In genomic region chr12:3098175-3098574, GRCm38 (mm10) we compare ENCODE assay signal across 8 mouse cellular contexts.
DNase-seq lines count a peak whose midpoint lies in the region; ATAC-seq and TF ChIP-seq lines count a peak whose summit lies in the region.
"Not testable (repeated sequence)": the region's sequence is repeated elsewhere in the genome, so short reads cannot be mapped to it uniquely, and the experiment has no call there.

No protein-coding gene starts in this region.

- H3K27me3 ChIP-seq in embryonic facial prominence, embryonic 15.5 days; heart, adult 2 months (ENCODE audit: control insufficient read depth, insufficient read depth, low read length); kidney, embryonic 14.5 days (ENCODE audit: control insufficient read depth, insufficient read depth, low read length); stomach, postnatal 0 days (ENCODE audit: control insufficient read depth, insufficient read depth, low read length): not testable (repeated sequence)

- TF ChIP-seq POLR2A in heart, adult 2 months (IDR thresholded peaks at IDR 0.05; ENCODE audit: insufficient read depth, low read depth, low read length): not testable (repeated sequence)

- intact Hi-C loops in heart, adult 2 months (cut with DNase I): loop anchor here (2.0 kb wide), 2 partner anchors 261 to 293 kb away; no protein-coding TSS in a partner anchor
- intact Hi-C loops in left cerebral cortex, postnatal 36 days (cut with DNase I): not testable (repeated sequence)

- TF ChIP-seq CTCF in heart, adult 2 months (IDR thresholded peaks at IDR 0.05): peak; percentile 71
- peak; percentile 49 for TF ChIP-seq CTCF in stomach, postnatal 0 days (IDR thresholded peaks at IDR 0.05; ENCODE audit: low read depth)

- not testable (repeated sequence) for H3K4me2 ChIP-seq in embryonic facial prominence, embryonic 15.5 days (replicated peaks); kidney, embryonic 14.5 days (replicated peaks; ENCODE audit: low read depth, low read length); stomach, postnatal 0 days (replicated peaks; ENCODE audit: low read depth)

- H3K4me3 ChIP-seq in embryonic facial prominence, embryonic 15.5 days (replicated peaks); heart, adult 2 months; kidney, embryonic 14.5 days (ENCODE audit: low read length); stomach, postnatal 0 days (ENCODE audit: low read depth, low read length): not testable (repeated sequence)

- DNase-seq in CD4-positive helper T cell, adult 2 months (ENCODE audit: low read depth, low spot score): peak; percentile 24
- peak; percentile 16 for DNase-seq in adrenal gland, postnatal 25 days
- peak; percentile 34 to 53 for DNase-seq in heart, adult 2 months
- peak; percentile 18 to 36 for DNase-seq in left cerebral cortex, postnatal 36 days (ENCODE audit: low spot score in 2 of 2)
- not testable (repeated sequence) for DNase-seq in stomach, postnatal 0 days (ENCODE audit: low spot score)

- not testable (repeated sequence) for TF ChIP-seq EP300 in heart, adult 2 months (IDR thresholded peaks at IDR 0.05; ENCODE audit: insufficient read depth, low read depth, low read length); stomach, postnatal 0 days (optimal IDR thresholded peaks at IDR 0.05)

- not testable (repeated sequence) for H3K9me3 ChIP-seq in embryonic facial prominence, embryonic 15.5 days (replicated peaks); kidney, embryonic 14.5 days (ENCODE audit: control insufficient read depth, low read length); stomach, postnatal 0 days (ENCODE audit: control insufficient read depth, low read length)

- WGBS in embryonic facial prominence, embryonic 15.5 days: 18% methylated on average over 2 of the region's 2 CpGs
- WGBS in heart, adult 2 months: 19% methylated on average over 2 of the region's 2 CpGs
- 21% methylated on average over 2 of the region's 2 CpGs for WGBS in kidney, embryonic 14.5 days
- 37% methylated on average over 2 of the region's 2 CpGs for WGBS in stomach, postnatal 0 days

- H3K79me2 ChIP-seq in heart, adult 2 months (replicated peaks; ENCODE audit: control insufficient read depth, insufficient read depth, low read length): not testable (repeated sequence)

- not testable (repeated sequence) for H3K27ac ChIP-seq in embryonic facial prominence, embryonic 15.5 days (replicated peaks); heart, adult 2 months; kidney, embryonic 14.5 days (ENCODE audit: low read depth, low read length); stomach, postnatal 0 days (replicated peaks)

- 0 out of 2 replicates have a peak, but pooled peaks have one; percentile 54 for ATAC-seq in embryonic facial prominence, embryonic 15.5 days (ENCODE audit: insufficient number of reproducible peaks, low FRiP score, low TSS enrichment, low read depth)
- 0 out of 2 replicates have a peak, but pooled peaks have one; percentile 39 for ATAC-seq in kidney, embryonic 14.5 days (ENCODE audit: low FRiP score, low TSS enrichment)
- ATAC-seq in monocyte, adult 5-6 weeks (replicated peaks; ENCODE audit: insufficient number of reproducible peaks, low FRiP score, low TSS enrichment, poor library complexity, severe bottlenecking): peak; percentile 76
- not testable (repeated sequence) for ATAC-seq in stomach, postnatal 0 days (ENCODE audit: low FRiP score, low TSS enrichment)

- H3K36me3 ChIP-seq in embryonic facial prominence, embryonic 15.5 days; heart, adult 2 months (ENCODE audit: control insufficient read depth, insufficient read depth, low read length); kidney, embryonic 14.5 days (ENCODE audit: control insufficient read depth, insufficient read depth, low read length); stomach, postnatal 0 days (ENCODE audit: control insufficient read depth, insufficient read depth, low read length): not testable (repeated sequence)

- H3K9ac ChIP-seq in embryonic facial prominence, embryonic 15.5 days; heart, adult 2 months (ENCODE audit: low read depth, low read length); kidney, embryonic 14.5 days (ENCODE audit: low read depth, low read length); stomach, postnatal 0 days (ENCODE audit: low read length): not testable (repeated sequence)

- H3K4me1 ChIP-seq in embryonic facial prominence, embryonic 15.5 days; heart, adult 2 months (ENCODE audit: control insufficient read depth, insufficient read depth, low read length); kidney, embryonic 14.5 days (ENCODE audit: control insufficient read depth, insufficient read depth, low read length); stomach, postnatal 0 days (replicated peaks; ENCODE audit: control insufficient read depth, insufficient read depth): not testable (repeated sequence)
